Mouse (Mus musculus) megakaryocyte progenitor cell, adult 5-6 weeks (primary cell): ENCODE measurements at regions not wholly inside any gene's neighbourhood (a gene's known extent, or its start where the extent isn't known, plus 50 kb on each side); places are given as distances from the start of the nearest gene placed in this dataset.
A peak's percentile ranks its signal among the peaks of the same experiment; 100 is the strongest.

ENCODE experiments used
- ATAC-seq: replicated peaks from 2 replicates; pipeline ENCODE4 v1.8.0; 2016; ENCODE audit warnings: mild to moderate bottlenecking, moderate TSS enrichment, inconsistent platforms; ENCODE audit not compliant: poor library complexity

- no peak for ATAC-seq
These were observed 142.2 kb upstream of the Snx19 start for GRCm38 (mm10) chr9:30284562-30285323.

DNA sequence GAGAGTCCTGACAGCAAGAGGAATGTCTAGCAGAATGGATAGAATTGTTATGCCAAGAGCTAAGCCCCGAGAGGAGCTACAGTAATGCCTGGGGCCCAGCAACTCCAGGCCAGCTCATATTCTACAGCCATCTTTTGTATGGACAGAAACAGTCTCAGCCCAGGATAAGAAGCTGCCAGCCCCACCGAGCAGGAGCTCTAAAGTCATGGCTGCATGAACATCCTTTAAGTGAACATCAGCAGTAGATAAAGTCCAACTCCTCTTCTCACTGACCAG is 141.6 kb upstream of the Snx19 start:
- no peak for ATAC-seq

DNA sequence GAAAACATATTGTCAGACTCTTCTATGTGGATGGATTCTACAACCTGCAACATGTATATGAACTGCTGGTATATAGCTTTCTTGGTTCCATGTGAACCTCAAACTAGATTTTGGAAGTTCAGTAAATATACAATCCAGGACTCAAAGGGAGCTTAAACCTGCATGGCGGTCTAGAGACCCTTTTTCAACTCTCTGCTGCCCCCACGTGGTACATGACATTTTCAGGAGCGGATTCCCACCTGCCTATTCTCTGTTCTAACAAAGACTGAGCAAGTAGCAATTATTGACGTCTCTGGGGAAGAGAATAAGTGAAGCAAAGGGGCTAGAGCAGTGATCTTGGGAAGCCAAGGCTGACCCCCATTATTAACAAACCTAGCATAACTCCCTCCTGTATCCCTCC is 127.1 kb upstream of the Snx19 start:
- ATAC-seq, result 0 out of 2 replicates have a peak, but pooled peaks have one; percentile 26

GRCm38 (mm10) chr9:30308281-30308680 is 118.6 kb upstream of the Snx19 start:
- no peak for ATAC-seq

- ATAC-seq, result no peak
These were observed 113.5 kb upstream of the Snx19 start for GRCm38 (mm10) chr9:30313360-30313759.

- ATAC-seq, result no peak
These were observed 112.3 kb upstream of the Snx19 start for GRCm38 (mm10) chr9:30314355-30315171.

GRCm38 (mm10) chr9:30315172-30315644 is 111.7 kb upstream of the Snx19 start:
- ATAC-seq, result no peak

GRCm38 (mm10) chr9:30344866-30345265 is 82.0 kb upstream of the Snx19 start:
- ATAC-seq, result no peak

DNA sequence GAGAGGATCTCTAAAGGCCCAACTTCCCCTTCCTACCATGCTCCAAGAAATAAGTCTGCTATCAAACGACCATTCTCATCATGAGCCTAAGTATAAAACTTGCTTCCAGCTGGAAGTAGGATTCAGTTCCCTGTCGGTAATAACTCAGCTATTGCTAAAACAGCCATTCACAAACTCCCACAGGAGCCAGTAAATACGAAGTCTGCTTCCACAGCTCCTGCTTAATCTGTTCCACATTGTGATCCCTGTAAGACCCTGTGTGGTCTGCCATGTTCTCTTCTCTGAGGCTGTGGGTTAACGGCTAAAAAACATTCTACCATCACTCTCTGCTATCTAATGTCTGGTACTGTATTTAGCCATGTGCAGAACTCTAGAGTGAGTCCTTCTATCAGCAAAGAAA is 72.9 kb upstream of the Snx19 start:
- ATAC-seq, result no peak

- no peak for ATAC-seq
These were observed 71.3 kb upstream of the Snx19 start for GRCm38 (mm10) chr9:30355642-30356041.

DNA sequence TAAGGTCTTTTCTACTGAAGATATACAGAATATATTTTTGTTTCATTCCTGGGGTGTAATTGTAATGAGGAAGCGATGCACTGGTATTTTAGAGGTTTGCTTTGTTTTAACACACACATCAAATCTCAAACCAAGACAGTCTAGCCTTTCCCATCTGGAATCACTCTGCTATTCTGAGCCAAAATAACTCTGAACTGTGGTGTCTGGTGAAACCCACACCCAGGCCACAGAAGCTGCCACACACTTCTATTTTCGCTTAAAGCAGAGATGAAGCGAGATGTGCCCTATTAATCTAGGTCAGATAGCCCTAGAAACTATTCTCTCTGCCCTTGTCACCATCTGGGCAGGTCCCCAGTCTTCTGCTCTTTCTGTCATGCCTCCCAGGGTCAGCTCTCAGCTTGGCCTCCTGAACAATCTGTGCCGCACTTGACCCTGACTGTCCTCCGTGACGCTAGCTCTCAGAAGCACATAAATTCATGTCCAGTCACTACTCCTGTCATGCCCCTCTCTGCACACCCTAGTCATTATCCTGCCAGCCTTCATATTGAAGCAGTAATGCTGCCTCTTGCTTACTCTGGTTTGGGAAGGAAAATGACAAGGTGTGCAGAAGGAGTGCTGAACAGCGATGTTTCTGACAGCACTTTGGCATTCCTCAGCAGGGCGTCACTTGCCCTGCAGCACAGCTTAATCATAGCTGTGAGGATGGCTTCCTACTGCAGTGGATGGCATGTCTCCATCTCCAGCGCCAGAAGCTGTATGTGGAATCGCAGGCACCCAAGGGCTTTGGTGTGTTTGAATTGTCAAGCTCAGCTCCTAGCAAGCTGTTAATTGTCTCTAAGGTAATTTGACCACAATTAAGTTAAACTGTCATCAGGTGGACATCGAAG is 57.1 kb upstream of the Snx19 start:
- ATAC-seq, result no peak

DNA sequence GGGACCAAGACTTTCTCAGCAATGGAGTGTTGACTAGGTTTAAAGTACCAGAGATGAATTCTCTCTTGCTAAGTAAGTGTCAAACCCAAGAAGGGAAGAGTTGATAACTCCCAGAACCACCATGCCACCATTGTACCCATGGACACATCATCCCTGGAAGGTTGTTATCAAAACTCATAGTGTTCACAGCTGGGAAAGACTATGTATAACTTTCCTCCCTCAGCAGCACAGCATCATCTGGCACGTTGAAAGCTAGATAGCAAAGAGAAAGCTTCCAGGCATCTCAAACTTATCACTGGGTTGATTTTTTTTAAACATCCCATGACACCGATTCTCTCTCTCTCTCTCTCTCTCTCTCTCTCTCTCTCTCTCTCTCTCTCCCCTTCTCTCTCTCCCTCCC is 56.1 kb upstream of the Snx19 start:
- ATAC-seq, result no peak

GRCm38 (mm10) chr9:30376908-30377307 is 50.0 kb upstream of the Snx19 start:
- no peak for ATAC-seq
